Mouse (Mus musculus): Measurements from ENCODE around the gene Stk10.

DNA sequence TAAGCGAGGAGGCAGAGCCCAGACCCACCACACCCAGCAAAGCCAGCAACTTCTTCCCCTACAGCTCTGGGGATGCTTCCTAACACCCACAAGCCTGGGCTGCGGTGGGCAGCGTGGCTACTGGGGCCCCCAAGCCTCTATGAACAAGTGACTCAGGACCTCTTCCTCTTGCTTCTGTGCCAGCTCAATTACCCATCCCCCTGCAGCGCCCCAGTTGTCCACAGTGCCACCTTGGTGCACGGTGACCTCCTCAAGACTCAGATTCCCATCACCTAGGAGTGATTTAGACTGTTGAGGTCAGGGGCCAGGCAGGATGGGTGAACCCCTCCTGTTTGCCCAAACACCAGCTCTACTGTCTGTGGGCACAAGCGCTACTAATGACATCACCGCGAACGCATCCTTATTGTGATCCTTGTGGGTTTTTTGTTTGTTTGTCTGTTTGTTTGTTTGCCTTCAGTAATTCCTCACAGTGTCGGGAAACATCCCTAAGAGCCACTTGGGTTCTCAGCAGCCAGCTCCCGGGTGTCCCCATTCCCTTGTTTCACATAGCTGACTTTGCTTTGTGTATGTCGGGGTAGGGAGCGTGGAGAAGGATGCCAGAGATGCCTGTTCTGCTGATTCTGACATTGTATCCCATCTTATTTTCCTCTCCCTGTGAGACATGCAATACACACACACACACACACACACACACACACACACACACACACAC, 89.5 kb downstream of the Stk10 start:
- TF ChIP-seq CTCF (IDR thresholded peaks at IDR 0.05; ENCODE audit: extremely low read depth, insufficient read depth, low read length) (no peak), POLR2A (IDR thresholded peaks at IDR 0.05; ENCODE audit: extremely low read depth, insufficient read depth, low read length) (no peak)
